Mouse (Mus musculus) Muller cell, postnatal 12 days (primary cell): ENCODE measurements around the gene Itsn1.

Experiments used
- DNase-seq: peaks from one replicate; pipeline ENCODE4 v3.0.0-alpha.2; 2015; ENCODE audit errors: inconsistent ontology term

The Itsn1 gene

DNA sequence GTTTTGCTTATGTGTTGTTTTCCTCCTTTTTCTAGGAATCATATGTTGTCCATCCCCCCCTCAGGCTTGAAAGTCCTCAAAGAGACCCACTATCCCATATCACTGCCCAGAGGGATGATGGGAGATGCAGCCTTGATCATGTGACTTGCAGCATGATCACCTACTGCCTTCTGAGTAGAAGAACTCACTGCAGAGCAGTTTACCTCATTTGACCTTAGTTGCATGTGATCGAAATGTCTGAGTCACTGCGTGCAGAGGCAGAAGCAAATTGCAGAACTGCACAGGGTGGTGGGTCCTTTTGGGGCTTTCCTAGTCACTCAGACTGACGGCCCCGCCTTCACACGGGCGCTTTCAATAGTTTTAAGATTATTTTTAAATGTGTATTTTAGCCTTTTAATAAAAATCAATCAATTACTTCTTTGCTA lies 141.1 kb downstream of the Itsn1 start:
- no peak for DNase-seq

DNA sequence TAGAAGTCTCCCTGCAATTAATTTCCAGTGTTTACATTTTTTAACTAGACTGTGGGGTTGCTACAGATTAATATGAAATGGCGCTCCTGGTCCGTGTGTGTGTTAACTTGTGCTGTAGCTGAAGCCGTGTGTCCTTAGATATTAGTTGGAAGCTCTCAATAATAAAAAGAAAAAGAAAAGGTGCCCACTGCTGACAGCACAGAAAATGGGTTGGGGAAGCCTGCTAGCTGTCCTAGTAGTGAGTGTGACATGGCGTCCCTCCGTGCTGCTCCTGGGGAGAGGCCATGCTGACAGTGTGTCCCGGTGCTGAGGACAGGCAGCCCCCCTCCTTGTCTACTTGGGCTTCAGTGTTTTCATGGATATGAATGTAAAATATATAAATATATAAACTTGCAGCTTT lies 142.1 kb downstream of the Itsn1 start:
- no peak for DNase-seq

DNA sequence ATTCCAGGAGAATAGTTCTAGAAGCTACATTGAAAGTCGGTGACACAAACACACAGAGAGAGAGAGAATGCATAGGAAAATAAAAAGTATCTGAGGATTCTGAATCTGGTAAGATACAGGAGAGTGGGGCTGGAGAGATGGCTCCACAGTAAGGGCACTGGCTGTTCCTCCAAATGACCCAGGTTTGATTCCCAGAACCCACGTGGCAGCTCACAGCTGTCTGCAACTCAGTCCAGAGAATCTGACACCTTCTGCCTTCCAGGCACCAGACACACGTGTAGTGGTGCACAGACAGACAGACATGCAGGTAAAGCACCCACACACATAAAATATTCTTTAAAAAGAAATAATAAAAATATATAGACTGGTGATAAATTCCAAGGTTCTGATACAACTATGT lies 144.6 kb downstream of the Itsn1 start:
- DNase-seq, result no peak

DNA sequence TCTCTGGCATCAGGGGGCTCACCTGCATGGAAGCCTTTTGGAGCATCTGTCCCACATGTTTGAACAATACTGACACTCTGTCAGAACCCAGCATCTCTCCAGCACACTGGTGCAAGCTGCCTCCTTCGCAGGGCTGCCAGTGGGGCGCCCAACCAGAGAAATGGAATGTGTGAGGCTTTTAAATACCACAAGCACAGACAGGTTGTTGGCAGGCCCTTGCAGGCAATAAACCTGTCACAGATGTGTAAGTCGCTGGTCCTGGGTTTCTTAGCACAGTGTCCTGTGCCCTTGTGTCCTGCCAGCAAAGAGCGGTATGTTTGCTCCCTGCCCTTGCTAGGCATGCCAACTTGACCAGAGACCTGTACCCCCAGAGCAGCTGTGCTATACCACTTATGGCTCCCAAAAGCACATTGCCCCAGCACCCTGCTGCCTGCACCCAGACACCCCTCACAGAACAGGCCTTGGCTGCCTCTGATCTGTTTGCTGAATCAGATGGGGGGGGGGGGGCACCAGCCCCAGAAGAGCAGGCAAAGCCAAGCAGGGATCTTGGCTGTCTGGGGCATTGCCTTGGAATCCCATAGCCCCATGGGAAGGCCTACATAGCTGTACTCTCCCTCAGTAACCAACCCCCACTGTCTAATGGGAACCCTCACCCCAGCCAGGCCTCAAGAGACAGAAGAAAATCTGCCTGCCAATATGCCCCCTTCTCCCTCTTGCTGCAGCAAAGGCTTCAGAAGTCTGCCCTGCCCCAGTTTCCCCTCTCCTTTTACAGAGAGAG lies 146.7 kb downstream of the Itsn1 start:
- no peak for DNase-seq

DNA sequence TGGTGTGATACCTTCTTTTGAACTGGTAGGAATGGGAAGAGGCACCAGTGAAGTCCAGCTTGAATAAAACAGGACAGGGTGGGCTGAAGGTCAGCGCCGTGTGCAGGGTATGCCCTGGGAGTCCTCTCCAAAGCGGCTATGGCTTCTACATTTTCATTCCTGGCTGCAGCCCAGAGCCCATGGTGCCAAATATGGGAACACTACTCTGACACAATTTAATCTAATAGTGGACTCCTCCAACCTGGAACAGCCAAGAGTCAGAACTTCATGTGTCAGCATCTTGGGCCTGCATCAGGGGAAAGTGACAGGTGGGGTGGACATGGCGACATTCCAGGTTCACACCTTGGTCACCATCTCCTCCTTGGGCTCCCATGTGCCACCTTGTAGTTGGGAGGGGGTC lies 147.4 kb downstream of the Itsn1 start:
- DNase-seq, result no peak

DNA sequence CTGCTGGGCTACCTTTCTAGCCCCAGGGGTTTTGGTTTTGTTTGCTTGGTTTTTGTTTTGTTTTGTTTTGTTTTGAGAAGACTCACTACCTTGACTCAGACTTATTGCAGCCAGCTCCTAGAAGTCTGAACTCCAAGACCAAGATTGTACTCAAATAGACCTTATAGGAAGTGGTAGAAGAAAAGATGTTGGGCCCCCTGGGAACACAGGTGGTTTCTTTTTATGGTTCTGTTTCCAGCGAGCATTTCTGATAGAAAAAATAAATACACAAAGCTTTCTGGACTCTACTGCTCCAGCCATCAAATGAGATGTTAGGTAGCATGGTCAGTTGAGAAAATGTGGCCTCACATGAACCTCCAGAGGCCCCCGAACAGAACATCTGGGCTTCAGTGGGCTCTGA lies 150.0 kb downstream of the Itsn1 start:
- DNase-seq, result no peak

DNA sequence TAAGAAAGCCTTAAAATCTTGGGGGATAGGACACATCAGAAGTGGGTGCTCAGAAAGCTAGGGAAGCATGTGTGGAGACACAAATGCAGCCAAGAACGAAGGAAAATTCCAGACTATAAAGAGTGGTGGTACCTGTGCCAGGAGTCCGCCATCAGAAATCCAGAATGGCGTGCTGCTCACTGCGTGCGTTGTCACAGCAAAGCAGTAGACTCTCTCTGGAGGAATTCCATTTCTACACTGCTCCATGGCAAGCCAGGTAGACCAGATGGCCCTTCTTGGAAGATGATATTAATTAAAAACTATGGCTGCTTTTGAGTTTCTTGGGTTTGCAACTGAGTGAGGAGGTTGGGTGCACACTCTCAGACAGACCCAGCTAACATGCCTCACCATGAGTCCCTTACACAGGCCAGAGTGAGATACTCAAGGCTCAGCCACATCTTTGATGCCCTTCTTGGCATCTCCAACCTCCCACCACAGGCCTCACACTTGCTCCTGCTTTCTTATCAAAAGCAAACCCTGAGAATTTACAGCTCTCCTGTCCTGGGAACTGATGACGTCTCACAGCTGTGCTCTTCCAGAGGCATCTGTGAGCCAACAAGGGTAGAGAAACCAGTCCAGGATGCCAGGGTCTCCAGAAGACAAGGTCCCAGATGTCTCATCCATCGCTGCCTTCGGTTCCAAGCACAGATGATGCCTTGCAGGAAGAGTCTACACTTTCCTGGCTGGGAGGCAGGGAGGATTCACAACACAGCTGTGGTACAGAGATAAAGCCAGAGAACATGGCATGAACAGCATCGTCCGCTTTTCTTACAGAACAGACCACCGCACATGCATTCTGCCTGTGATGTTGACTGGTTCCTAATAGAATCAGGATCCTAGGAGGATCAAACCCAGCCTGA lies 152.0 kb downstream of the Itsn1 start:
- no peak for DNase-seq

DNA sequence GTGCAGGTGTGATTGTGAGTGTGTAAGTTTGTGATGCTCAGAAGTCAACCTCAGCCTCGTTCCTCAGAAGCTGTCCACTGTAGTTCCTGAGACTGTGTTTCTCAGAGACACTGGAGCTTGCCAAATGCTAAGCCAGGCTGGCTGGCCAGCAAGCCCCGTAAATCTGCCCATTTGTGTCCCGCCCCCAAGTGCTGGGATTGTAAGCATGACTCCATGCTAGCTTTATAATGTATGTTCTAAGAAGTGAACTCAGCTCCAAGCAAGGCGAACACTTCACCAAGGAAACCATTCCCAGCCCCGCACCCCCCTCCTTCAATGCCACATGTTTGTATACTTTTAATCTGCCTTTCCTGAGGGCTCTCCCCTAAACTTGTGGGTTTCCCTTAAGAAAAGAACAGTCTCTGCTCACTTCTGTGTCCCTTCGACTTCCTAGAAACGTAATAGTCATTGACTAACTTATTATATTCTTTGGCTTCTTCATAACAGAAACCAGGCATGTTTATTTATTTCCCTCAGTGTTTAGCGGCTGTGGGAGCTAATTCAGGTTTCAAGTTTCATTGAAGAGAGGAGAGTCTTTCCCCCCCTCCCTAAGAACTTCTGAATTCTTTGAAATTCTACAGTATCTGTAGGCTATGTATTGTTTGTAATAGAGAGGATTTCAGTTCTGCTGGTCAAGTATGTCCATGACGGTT lies 153.2 kb downstream of the Itsn1 start:
- DNase-seq, result no peak

DNA sequence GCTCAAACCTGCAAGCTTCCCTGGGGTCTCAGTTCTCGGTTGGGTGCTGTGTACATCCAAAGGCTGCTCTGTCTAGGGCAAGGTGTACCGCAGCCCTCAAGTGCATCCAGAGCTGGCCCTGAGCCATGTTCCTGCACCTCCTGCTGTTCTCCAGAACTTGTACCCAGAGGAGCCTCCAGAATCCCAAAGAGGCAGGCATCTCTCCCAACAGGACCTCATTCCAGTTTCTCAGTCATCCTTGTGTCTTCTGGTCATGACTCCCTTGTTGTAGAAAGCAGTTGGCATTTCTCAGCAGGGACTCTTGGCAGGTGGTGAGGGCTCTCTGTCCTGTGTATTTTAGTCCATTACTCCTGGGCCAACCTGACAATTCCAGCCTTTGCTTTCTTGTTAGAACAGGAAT lies 154.6 kb downstream of the Itsn1 start:
- DNase-seq, result no peak

DNA sequence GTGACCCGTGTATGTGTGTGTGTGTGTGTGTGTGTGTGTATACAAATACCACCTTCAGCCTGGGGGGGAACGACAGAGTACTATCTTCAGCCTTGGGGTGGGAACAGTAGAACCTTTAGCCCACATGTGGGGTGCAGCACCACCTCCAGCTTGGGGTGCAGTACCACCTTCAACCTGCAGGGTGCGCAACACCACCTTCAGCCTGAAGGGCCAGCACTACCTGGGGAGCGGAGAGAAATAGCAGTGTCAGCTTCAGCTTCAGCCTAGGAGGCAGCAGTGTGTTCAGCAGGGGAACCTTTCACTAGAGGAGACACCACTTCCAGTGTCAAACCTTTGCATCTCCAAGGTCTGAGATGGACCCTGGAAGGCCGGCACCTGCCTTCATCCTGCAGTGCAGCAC lies 155.1 kb downstream of the Itsn1 start:
- no peak for DNase-seq

DNA sequence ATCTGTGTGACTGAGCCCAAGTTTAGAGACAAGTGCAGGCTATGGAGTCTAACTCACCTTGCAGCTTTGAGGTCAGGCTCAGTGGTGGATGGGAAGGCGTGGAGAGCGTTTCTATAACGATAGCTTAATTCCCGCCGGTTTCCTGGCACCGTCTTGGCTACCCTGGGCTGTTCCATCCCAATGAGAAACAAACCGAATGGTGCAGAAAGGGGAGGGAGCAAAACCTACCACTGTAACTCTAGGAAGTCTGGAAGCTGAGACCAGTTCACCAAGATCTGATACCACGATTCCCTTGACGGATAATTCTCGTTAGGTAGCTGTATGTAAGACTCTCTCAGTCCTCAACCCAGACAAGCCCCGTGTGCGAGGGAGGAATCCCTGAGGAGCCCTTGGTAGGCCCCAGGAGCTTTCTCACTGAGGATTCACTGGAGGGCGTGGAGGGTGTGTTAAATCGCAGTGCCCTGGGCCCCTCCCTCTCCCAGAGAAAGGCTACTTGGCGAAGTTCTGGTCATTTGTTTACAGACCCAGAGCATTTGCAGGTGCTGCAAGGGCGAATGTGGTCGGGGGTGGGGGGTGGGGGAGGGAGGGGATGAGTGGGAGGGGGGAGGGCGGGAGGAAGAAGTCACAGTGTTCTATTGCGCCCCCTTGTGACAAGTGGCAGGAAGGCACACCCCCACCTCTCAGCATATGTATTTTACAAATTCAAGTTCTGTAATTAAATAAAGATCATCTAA lies 156.5 kb downstream of the Itsn1 start:
- DNase-seq, result peak; percentile 53

DNA sequence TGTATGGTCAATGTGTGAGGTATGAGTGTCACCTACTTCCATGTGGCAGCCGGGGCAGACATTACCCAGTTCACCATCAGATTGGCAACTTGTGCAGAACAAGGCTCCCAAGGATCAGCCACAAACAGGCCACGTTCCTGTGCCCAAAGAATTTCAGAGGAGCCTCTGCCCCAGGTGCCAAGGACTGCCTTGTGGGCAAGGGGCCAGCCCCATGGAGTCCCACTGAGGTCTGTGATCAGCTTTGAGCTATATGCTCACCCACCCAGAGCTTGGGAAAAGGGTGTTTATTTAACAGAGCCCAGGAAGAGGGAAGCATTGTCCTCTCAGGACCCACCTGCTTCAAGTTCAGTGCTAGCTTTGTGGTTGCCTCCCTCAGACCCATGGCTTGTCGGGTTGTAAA lies 159.3 kb downstream of the Itsn1 start:
- DNase-seq, result no peak

DNA sequence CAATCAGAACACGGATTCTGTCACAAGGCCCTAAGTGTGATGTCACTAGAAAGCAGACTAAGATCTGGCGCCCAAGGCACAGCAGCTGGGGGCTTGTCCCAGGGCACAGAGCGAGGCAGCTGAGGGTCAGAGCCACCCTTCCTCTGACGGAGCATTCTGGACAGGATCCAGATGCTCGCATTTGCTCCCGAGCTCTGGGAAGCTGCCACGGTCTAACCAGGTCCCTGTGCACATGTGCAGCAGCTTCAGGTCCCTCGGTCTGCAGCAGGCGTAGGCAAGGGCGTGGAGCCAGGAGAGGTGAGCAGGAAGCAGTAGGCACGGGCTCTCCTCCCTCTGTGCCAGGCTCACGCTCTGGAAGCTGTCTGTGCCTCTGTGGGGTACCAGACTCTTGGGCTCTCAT lies 160.8 kb downstream of the Itsn1 start:
- no peak for DNase-seq

DNA sequence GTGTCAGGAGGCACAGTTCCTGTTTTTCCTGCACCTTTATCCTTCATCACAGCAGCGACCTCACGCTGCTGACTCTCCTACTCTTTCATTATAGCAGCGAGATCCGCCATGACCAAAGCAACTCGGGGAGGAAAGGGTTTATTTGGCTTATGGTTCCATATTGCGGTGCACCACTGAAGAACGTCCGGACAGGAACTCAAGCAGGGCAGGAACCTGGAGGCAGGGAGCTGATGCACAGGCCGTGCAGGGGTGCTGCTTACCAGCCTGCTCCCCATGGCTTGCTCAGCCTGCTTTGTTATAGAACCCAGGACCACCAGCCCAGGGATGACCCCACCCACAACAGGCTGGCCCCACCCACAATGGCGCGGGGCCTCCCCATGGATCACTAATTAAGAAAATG lies 162.1 kb downstream of the Itsn1 start:
- DNase-seq, result no peak

DNA sequence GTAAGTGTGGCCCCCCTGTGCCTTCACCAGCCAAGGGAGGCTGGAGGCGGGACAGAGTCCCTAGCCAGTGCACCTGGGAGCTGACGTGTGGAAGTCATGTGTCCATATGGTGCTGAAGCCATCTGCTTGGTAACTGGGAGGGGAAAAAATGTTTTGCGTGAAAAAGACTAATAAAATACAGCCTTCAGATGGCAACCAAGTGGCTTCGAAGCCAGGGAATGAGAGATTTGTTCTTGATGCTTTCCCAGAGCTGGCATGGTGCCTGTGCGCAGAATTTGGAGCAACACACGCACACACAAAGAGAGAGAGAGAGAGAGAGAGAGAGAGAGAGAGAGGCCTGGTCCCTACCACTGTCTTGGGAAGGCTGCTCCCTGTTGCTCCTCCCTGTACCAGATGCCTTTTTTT lies 167.3 kb downstream of the Itsn1 start:
- no peak for DNase-seq

DNA sequence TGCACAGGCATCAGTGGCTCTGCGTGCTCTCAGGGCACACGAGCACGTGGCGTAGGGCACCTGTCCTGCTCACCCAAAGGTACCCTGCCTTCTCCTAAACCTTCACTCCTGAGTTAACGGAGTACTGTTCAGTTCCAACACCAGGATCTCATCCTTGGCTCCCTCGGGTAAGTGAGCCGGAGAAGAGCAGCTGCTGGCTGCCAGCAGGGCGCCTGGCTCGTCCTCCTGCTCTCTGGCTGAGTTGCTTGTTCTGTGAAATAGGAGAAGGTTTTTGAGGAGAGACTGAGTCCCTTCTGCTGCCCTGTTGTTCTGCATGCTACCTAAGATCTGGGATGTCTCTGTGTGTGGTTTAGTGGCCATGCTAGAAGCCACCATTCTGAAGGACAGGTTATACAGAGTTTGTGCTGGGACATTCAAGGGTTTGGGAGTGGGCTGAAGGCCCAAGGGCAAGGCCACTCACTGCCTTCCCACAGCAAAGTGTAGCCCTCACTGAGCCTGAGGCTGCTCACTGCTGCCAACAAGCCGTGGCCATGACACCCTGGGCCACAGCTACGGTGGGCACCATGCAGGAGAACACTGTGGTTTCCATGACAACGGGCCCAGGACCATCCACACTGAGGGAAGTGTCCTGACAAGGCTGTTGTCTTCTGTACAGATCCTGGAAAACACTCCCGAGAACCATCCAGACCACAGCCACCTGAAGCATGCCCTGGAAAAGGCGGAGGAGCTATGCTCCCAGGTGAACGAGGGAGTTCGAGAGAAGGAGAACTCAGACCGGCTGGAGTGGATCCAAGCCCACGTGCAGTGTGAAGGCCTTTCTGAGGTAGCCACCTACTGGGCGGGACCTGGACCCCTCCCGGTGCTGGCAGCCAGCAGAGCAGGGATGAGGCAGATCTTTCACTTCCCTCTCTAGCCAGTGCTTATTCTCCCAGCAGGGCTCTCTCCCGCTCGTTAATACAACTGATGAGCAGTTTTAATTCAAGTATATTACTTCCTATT lies 170.1 kb downstream of the Itsn1 start:
- DNase-seq, result peak; percentile 47

DNA sequence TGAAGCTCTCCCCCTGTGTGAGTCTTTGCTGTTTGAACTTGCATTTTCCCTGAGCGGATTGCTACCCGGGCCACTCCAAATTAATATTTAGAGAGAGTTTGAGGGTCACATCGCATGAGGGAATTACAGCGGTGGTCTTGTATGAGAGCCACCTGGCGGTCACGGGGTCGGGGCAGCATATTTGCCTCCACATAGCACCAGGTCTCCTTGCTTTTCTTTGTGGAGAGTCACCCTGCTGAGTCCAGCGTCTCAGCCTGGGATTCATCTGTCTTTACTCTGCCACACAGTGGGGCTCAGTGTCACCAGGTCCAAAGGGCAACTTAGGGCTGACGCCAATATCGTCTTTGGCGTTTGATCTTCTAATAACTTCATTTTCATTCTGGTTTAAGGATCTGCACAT lies 171.2 kb downstream of the Itsn1 start:
- DNase-seq, result no peak

DNA sequence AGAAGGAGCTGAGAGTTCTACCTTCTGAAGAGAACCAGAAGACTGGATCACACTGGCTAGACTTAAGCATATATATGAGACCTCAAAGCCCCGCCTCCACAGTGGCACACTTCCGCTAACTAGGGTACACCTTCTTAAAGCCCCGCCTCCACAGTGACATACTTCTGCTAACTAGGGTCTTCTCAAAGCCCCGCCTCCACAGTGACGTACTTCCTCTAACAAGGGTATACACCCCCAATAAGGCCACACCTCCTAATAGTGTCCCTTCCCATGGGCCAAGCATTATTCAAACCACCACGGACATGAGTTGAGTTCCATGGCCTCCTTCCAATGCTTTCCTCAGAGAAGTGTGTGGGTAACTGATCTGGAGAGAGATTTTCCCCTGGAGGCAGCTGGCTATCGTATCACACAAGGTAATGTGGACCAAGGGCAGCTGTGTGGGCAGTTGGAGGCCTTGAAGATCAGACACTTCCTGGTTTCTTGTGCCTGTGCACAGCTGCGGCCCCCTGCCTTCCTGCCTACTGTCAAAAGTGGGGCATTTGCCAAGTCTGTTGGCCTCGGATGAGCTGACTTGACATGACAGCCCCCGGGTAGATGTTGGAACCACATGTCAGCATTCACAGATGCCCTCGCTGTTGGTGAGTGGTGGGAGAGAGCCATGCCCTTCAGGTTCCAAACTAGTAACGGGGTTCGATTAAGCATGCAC lies 174.9 kb downstream of the Itsn1 start:
- peak; percentile 37 for DNase-seq

DNA sequence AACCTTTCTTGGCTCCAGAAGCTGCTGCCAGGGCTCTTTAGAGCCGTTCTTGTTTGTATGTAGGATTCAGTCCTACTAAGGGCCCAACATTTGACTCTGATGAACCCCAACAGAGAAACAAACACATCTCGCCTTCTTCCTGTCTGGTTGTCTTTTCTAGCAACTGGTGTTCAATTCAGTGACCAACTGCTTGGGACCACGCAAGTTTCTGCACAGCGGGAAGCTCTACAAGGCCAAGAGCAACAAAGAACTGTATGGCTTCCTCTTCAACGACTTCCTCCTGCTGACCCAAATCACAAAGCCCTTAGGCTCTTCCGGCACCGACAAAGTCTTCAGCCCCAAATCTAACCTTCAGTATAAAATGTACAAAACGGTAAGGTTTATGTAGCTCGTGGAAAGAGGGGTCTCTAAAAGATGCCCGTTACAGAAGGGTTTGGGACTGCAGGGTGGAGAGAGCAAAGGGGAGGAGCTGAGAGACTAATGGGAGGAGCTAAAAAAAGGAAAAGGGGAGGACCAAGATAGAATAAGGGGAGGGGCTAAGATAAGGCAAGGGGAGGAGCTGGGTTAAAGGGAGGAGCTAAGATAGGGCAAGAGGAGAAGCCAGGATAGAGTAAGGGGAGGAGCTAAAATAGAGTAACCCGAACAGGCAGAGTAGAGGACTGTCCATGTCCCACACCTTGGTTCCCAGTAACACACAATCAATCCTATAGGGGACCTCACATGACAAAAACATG lies 176.2 kb downstream of the Itsn1 start:
- no peak for DNase-seq
